Mouse (Mus musculus) olfactory bulb, adult 2 months (tissue): ENCODE results near the gene Hipk2.

Source experiments
- CTCF ChIP-seq: fragments of 200-500 bp; IDR thresholded peaks from 2 replicates; pipeline ENCODE4 v1.5.1; 2012; ENCODE audit warnings: low read depth, mild to moderate bottlenecking, low read length, moderate library complexity; ENCODE audit not compliant: insufficient read depth
- POLR2A ChIP-seq: fragments of 200-500 bp; IDR thresholded peaks from 2 replicates; pipeline ENCODE4 v1.6.1; 2012; ENCODE audit warnings: mild to moderate bottlenecking, low read depth, low read length, moderate library complexity; ENCODE audit not compliant: insufficient read depth

DNA sequence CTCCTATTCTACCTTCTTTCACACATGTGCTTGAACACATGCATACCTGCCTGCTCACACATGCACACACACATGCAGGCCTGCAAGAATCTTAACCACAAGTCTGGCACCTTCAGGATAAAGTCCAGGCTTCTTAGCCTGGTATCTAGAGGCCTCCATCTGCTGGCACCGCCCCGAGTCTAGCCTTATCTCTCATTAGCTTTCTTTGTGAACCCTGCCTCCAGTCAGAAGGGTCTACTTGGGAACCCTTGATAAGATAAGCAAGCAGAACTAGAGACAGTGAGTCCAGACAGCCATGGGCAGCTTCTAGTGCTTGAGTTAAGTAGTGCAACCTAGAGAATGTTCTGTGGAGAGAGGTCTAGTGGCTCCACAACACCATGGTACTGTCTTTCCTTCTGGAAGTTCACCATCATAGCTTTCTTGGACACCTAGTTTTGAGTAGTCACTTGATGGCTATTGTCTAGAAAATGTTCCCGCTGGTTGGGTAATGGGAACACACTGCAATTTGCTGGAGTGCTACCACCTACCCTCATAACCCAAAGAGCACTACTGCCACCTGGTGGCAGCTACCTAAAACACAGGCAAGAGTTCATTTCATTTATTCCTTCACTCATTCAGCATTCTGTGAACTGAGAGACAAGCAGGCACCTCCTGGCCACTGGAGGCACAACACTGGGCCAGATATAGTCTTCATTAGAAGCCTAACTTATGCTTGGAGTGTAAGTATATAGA, 35.0 kb upstream of the Hipk2 start:
- TF ChIP-seq CTCF: no peak
- TF ChIP-seq POLR2A: no peak
